Mouse (Mus musculus) midbrain, embryonic 11.5 days (tissue): ENCODE results near the gene Tmbim6. TPM values are rescaled to one million over a fixed set of nuclear protein-coding genes. Genes with fewer than 3 reads are reported as not detected.

Experiments
- ATAC-seq: fragments of 200-750 bp; cut with Nextera tagmentation; 2 replicates; pipeline ENCODE4 v1.8.0; 2017; ENCODE audit warnings: moderate TSS enrichment, moderate library complexity; ENCODE audit not compliant: low FRiP score
- DNase-seq: peaks from one replicate; pipeline ENCODE4 v3.0.0; 2015; ENCODE audit warnings: low spot score; ENCODE audit errors: missing footprints
- H3K27ac ChIP-seq: fragments of 300-500 bp; sonication (generic); 2 replicates; pipeline ENCODE4 v1.5.1; 2014; ENCODE audit warnings: low read depth, low read length
- H3K27me3 ChIP-seq: fragments of 300-500 bp; sonication (generic); 2 replicates; pipeline ENCODE4 v1.6.1; 2014; ENCODE audit warnings: mild to moderate bottlenecking, low read length, moderate library complexity, mixed read lengths; ENCODE audit not compliant: control insufficient read depth, insufficient read depth
- H3K36me3 ChIP-seq: fragments of 300-500 bp; sonication (generic); 2 replicates; pipeline ENCODE4 v1.6.1; 2014; ENCODE audit warnings: mild to moderate bottlenecking, low read length, moderate library complexity, mixed read lengths; ENCODE audit not compliant: control insufficient read depth, insufficient read depth
- H3K4me1 ChIP-seq: fragments of 300-500 bp; sonication (generic); 2 replicates; pipeline ENCODE4 v1.6.1; 2014; ENCODE audit warnings: low read length; ENCODE audit not compliant: control insufficient read depth, insufficient read depth
- H3K4me2 ChIP-seq: fragments of 300-500 bp; sonication (generic); 2 replicates; pipeline ENCODE4 v1.6.1; 2014; ENCODE audit warnings: mild to moderate bottlenecking, moderate library complexity
- H3K4me3 ChIP-seq: fragments of 300-500 bp; sonication (generic); 2 replicates; pipeline ENCODE4 v1.5.1; 2014; ENCODE audit warnings: low read depth, low read length
- H3K9ac ChIP-seq: fragments of 300-500 bp; sonication (generic); 2 replicates; pipeline ENCODE4 v1.6.1; 2014; ENCODE audit warnings: low read length
- H3K9me3 ChIP-seq: fragments of 300-500 bp; sonication (generic); 2 replicates; pipeline ENCODE4 v1.6.1; 2016; ENCODE audit warnings: low read length; ENCODE audit not compliant: control insufficient read depth
- WGBS: fragments of 180-500 bp; shearing (Covaris S2); extraction: QIAGEN DNeasy Blood & Tissue Kit; methylation state at CpG from one replicate; pipeline ENCODE4 v1.1.7; 2014; 5-methylcytosine and 5-hydroxymethylcytosine counted together
- polyA plus RNA-seq: library from polyadenylated mRNA; unstranded; fragments of >200 nt; fragmentation: Nextera tagmentation; extraction: Ambion mirVana; gene quantifications from 2 replicates; pipeline ENCODE4 v1.2.1, GENCODE M21; 2014

The Tmbim6 gene
- polyA plus RNA-seq, 1 experiment from 2014 or later = 248 TPM

DNA sequence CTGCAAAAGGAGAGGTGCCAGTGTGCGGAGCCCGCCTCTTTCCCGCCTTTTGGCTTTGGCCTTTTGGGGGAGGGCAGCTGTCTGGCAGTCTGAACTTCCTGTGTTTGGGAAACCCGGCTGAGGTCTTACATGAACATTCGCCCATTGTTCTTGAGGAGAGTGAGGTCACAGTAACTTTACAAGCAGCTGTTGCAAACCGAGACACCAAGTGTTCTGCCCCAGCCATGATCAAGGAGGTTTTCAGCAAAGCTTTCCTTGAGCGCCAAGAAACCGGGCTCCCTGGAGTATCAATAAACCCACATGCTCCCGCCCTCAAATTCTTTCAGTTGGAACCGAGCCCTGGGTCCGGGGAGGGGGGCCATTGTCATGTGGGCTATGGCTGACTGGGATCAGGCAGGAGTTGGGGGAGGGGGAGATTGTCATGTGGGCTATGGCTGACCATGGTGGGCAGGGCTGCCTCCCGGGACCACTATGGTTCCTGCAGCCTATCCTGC, 27.9 kb downstream of the Tmbim6 start:
- Histone ChIP-seq H3K4me3 (no peak overlapping the region), H3K9me3 (no peaks in the 10 kb centered on the region)

DNA sequence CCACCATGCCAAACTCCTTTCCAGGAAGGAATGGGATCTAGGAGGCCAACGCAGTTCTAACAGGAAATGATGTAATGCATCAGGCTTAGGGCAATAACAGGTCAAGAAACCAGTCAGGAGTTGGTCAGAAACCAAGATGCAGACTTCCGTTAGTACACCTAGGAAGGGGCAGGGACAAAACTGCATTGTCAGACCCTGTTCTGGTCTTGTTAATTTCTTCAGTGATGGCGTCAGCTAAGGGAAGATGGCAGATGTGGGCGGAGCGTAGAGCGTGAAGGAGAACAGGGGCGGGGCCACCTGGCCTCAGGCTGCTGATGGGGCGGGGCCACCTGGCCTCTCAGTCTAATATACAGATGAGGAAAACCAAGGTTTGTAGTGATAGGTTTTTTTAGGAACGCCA, 28.5 kb downstream of the Tmbim6 start:
- Histone ChIP-seq H3K27ac (peak overlapping the region; percentile 87), H3K4me3 (no peak overlapping the region), H3K36me3 (peaks cover 6% of the 10 kb centered on the region; the same call in 1 of the 2 replicates), H3K9ac (no peak overlapping the region), H3K27me3 (no peaks in the 10 kb centered on the region), H3K4me1 (peaks cover 10% of the 10 kb centered on the region), H3K4me2 (no peak overlapping the region; the same call in 1 of the 2 replicates), H3K9me3 (no peaks in the 10 kb centered on the region)
- DNase-seq (peak; percentile 90), ATAC-seq (peak; percentile 17; the same call in 1 of the 2 replicates)
- WGBS = 82% methylated on average over 9 of the region's 9 CpGs

More for the DNA sequence above, 27.9 kb downstream of the Tmbim6 start:
- peak; percentile 96 for DNase-seq
- H3K27ac ChIP-seq = peak overlapping the region; percentile 87
- H3K36me3 ChIP-seq = peaks cover 6% of the 10 kb centered on the region; the same call in 1 of the 2 replicates
- H3K4me1 ChIP-seq = peaks cover 10% of the 10 kb centered on the region
- peak; percentile 84 for ATAC-seq
- no peaks in the 10 kb centered on the region for H3K27me3 ChIP-seq
- 9% methylated on average over 12 of the region's 12 CpGs for WGBS
- H3K9ac ChIP-seq = peak overlapping the region; percentile 52; the same call in 1 of the 2 replicates
- H3K4me2 ChIP-seq = peak overlapping the region; percentile 32

DNA sequence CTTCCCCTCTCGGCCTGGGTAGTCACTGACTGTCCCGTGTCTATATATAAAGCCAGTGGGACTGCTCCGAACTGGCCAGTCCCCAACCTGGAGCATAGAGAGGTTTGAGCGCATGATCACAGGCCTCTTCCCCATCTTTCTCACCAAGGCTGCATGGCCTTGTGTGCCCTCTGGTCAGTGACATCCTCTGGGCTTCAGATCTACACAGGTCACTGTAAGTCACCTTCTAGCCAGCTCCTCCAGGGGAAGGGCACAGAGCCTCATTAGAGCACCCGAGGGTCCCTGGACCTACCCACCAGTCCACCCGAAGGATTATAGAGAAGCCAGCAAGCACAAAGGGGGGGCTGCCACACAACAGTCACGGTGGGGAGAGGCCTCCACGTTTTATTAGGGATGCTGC, 29.0 kb downstream of the Tmbim6 start:
- peak; percentile 82 for DNase-seq
- ATAC-seq = no peak
- no peak overlapping the region for H3K4me2 ChIP-seq
- WGBS = 90% methylated on average over 8 of the region's 8 CpGs
- H3K27ac ChIP-seq = peak overlapping the region; percentile 12; the same call in 1 of the 2 replicates
- H3K9me3 ChIP-seq = no peaks in the 10 kb centered on the region
- H3K9ac ChIP-seq = no peak overlapping the region
- no peaks in the 10 kb centered on the region for H3K27me3 ChIP-seq
- H3K4me3 ChIP-seq = no peak overlapping the region
- peaks cover 10% of the 10 kb centered on the region for H3K4me1 ChIP-seq
- H3K36me3 ChIP-seq = peaks cover 8% of the 10 kb centered on the region; the same call in 1 of the 2 replicates

- no peak overlapping the region for H3K27ac ChIP-seq
- H3K4me2 ChIP-seq = no peak overlapping the region
- WGBS = 92% methylated on average over 23 of the region's 23 CpGs
- peaks cover 10% of the 10 kb centered on the region for H3K4me1 ChIP-seq
- peak; percentile 74 for DNase-seq
- no peak for ATAC-seq
- no peak overlapping the region for H3K9ac ChIP-seq
- H3K9me3 ChIP-seq = no peaks in the 10 kb centered on the region
- no peaks in the 10 kb centered on the region for H3K27me3 ChIP-seq
- H3K4me3 ChIP-seq = no peak overlapping the region
- peaks cover 12% of the 10 kb centered on the region for H3K36me3 ChIP-seq
Observed at GRCm38 (mm10) chr15:99422551-99422950, 29.9 kb downstream of the Tmbim6 start.

DNA sequence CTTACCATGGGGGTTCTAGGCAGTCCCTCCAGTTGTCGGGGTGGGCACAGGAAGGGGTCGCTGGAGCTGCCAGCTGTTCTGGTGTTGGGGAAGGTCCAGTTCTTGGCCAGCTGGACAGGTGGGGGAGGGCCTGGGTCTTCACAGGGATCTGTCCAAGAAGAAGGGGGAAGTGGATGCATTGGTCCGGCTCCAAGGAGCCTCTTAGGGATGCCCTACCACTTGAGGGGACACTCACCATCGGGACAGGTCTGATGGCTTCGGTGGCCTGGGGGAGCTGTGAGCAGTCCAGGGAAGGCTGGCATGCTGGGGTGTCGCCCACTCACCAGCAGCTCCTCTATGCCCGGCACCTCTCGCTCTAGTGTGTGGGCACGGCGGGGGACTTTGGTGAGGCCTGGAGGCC, 30.4 kb downstream of the Tmbim6 start:
- H3K9me3 ChIP-seq = no peaks in the 10 kb centered on the region
- H3K27me3 ChIP-seq = no peaks in the 10 kb centered on the region
- no peak overlapping the region for H3K4me2 ChIP-seq
- no peak overlapping the region for H3K4me3 ChIP-seq
- WGBS = 93% methylated on average over 10 of the region's 10 CpGs
- peaks cover 10% of the 10 kb centered on the region for H3K4me1 ChIP-seq
- no peak for ATAC-seq
- peak; percentile 41 for DNase-seq
- H3K36me3 ChIP-seq = peaks cover 12% of the 10 kb centered on the region
- H3K27ac ChIP-seq = no peak overlapping the region
- no peak overlapping the region for H3K9ac ChIP-seq

DNA sequence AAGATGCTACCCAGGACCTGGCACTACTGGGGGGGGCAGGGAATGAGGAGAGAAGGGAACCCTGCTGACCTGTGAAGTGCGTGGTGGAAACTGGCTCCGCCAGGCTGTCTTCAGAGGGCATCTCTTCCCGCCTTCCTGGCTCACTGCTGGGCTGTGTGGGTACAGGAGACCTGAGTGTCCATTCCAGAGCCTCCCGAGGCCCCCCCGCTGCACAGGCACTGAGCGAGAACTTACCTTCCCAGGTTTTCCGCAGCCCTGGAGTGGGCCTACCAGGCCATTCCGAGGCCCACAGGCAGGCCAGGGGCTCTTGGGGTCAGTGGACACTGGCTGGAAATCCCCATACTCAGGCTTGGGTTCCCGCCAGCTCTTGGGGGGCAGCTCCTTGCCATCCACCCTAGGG, 31.2 kb downstream of the Tmbim6 start:
- WGBS = 96% methylated on average over 9 of the region's 9 CpGs

GRCm38 (mm10) chr15:99430394-99430793, 37.7 kb downstream of the Tmbim6 start:
- Histone ChIP-seq H3K4me2 (no peak overlapping the region), H3K4me3 (no peak overlapping the region), H3K36me3 (peaks cover 6% of the 10 kb centered on the region), H3K9me3 (no peaks in the 10 kb centered on the region), H3K4me1 (no peaks in the 10 kb centered on the region), H3K27ac (no peak overlapping the region), H3K27me3 (no peaks in the 10 kb centered on the region), H3K9ac (no peak overlapping the region)
- 93% methylated on average over 8 of the region's 8 CpGs for WGBS
- ATAC-seq (no peak), DNase-seq (no peak)

More for the DNA sequence above, 31.2 kb downstream of the Tmbim6 start:
- Histone ChIP-seq H3K9me3 (no peaks in the 10 kb centered on the region), H3K4me1 (peaks cover 10% of the 10 kb centered on the region), H3K27me3 (no peaks in the 10 kb centered on the region), H3K27ac (no peak overlapping the region), H3K4me3 (no peak overlapping the region), H3K36me3 (peaks cover 12% of the 10 kb centered on the region), H3K9ac (no peak overlapping the region), H3K4me2 (no peak overlapping the region)
- ATAC-seq (no peak), DNase-seq (peak; percentile 69)

DNA sequence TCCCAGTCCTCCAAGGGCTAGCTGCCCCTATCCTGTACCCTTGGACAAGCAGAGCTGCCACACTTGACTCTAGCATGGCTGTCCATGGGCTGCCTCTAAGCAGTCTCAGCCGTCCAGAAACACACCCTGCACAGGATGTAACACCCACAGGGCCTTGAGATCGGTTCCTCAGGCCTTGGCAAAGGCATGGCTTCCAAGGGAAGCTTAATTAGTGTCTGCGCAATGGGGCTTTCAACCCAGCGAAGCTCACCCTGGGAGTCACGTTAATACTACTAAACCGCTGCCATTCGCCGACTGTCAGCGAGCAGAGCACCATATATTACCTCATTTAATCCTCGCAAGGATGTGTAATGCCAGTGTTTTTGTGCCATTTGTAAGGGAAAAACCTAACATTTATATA, 38.4 kb downstream of the Tmbim6 start:
- no peak overlapping the region for H3K9ac ChIP-seq
- WGBS = 91% methylated on average over 10 of the region's 10 CpGs
- DNase-seq = no peak
- H3K27me3 ChIP-seq = no peaks in the 10 kb centered on the region
- peaks cover 6% of the 10 kb centered on the region for H3K36me3 ChIP-seq
- no peak overlapping the region for H3K4me2 ChIP-seq
- H3K4me1 ChIP-seq = no peaks in the 10 kb centered on the region
- ATAC-seq = no peak
- H3K4me3 ChIP-seq = no peak overlapping the region
- no peak overlapping the region for H3K27ac ChIP-seq
- no peaks in the 10 kb centered on the region for H3K9me3 ChIP-seq

GRCm38 (mm10) chr15:99431504-99431903, 38.8 kb downstream of the Tmbim6 start:
- no peak overlapping the region for H3K4me3 ChIP-seq
- H3K9ac ChIP-seq = no peak overlapping the region
- no peaks in the 10 kb centered on the region for H3K4me1 ChIP-seq
- no peaks in the 10 kb centered on the region for H3K9me3 ChIP-seq
- 89% methylated on average over 7 of the region's 7 CpGs for WGBS
- H3K36me3 ChIP-seq = peaks cover 5% of the 10 kb centered on the region
- ATAC-seq (no peak), DNase-seq (no peak)
- no peak overlapping the region for H3K4me2 ChIP-seq
- H3K27ac ChIP-seq = no peak overlapping the region
- no peaks in the 10 kb centered on the region for H3K27me3 ChIP-seq
